Mouse (Mus musculus) liver, adult 2 months (tissue): ENCODE measurements around the gene Fto. TPM values are rescaled to one million over a fixed set of nuclear protein-coding genes. Genes with fewer than 3 reads are reported as not detected.

Source experiments
- DNase-seq: peaks from one replicate; pipeline ENCODE4 v3.0.0-alpha.2; 2011; ENCODE audit warnings: low read depth, low spot score; ENCODE audit errors: extremely low read depth
- H3K27ac ChIP-seq: fragments of 200-500 bp; replicated peaks from 2 replicates; pipeline ENCODE4 v1.5.1; 2012; ENCODE audit warnings: low read depth, mild to moderate bottlenecking, control low read depth, inconsistent platforms, low read length; ENCODE audit not compliant: insufficient read depth
- H3K27me3 ChIP-seq: fragments of 200-500 bp; 2 replicates; pipeline ENCODE4 v1.6.1; 2012; ENCODE audit warnings: mild to moderate bottlenecking, moderate library complexity, low read length, inconsistent platforms; ENCODE audit not compliant: control insufficient read depth, insufficient read depth
- H3K36me3 ChIP-seq: fragments of 200-500 bp; 2 replicates; pipeline ENCODE4 v1.6.1; 2012; ENCODE audit warnings: low read length, inconsistent platforms; ENCODE audit not compliant: control insufficient read depth, insufficient read depth
- H3K4me1 ChIP-seq: fragments of 200-500 bp; 2 replicates; pipeline ENCODE4 v1.6.1; 2011; ENCODE audit warnings: low read length; ENCODE audit not compliant: control insufficient read depth, insufficient read depth
- H3K4me3 ChIP-seq: fragments of 200-500 bp; 2 replicates; pipeline ENCODE4 v1.5.1; 2011; ENCODE audit warnings: low read depth, mild to moderate bottlenecking, control low read depth, low read length, moderate library complexity; ENCODE audit not compliant: insufficient read depth
- H3K79me2 ChIP-seq: fragments of 200-500 bp; 2 replicates; pipeline ENCODE4 v1.6.1; 2012; ENCODE audit warnings: inconsistent platforms, mild to moderate bottlenecking, low read length, moderate library complexity; ENCODE audit not compliant: control insufficient read depth, insufficient read depth
- H3K9ac ChIP-seq: fragments of 200-500 bp; 2 replicates; pipeline ENCODE4 v1.6.1; 2012; ENCODE audit warnings: low read depth, mild to moderate bottlenecking, control low read depth, inconsistent platforms, low read length
- CTCF ChIP-seq: fragments of 200-500 bp; IDR thresholded peaks from 2 replicates; pipeline ENCODE4 v1.5.1; 2011; ENCODE audit warnings: low read depth, low read length, control low read depth
- POLR2A ChIP-seq: fragments of 200-500 bp; IDR thresholded peaks from 2 replicates; pipeline ENCODE4 v1.6.1; 2011; ENCODE audit warnings: low read length, control low read depth; ENCODE audit not compliant: insufficient read depth; ENCODE audit errors: extremely low read depth
- WGBS: fragments of 180-500 bp; shearing (Covaris S2); methylation state at CpG from one replicate; pipeline ENCODE4 v1.1.7; 2018; 5-methylcytosine and 5-hydroxymethylcytosine counted together
- polyA plus RNA-seq: library from polyadenylated mRNA; depleted of rRNA; stranded (reverse); fragments of >200 nt; gene quantifications from 2 replicates; pipeline ENCODE4 v1.2.3, GENCODE M21; 2012
- total RNA-seq: library from RNA; depleted of rRNA; stranded (reverse); fragments of >200 nt; gene quantifications from 2 replicates; pipeline ENCODE4 v1.2.3, GENCODE M21; 2014

Fto gene
- total and polyA plus RNA-seq, 2 experiments: 14.1 to 15.6 TPM

DNA sequence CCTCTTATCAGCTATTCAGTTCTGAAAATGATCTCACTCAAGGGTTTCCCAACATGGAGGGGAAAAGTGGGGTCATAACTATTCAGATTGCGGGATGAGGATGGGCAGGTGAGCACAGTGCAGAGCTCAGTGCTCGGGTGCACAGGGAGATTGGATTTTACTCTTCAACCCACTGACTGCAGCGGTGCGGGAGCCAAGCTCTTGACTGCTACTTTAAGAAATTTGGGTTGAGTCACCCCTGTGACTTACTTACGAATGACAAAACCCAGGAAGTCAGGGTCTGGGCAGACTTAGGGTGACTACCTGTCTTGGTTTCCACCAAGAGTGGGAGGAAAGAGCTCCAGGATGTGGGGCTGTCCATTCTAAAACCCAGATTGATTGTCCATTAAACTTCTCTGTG is 142.3 kb downstream of the Fto start:
- H3K79me2 ChIP-seq: peaks cover 5% of the 10 kb centered on the region; the same call in 1 of the 2 replicates
- 96% methylated on average over 5 of the region's 5 CpGs for WGBS
- no peak overlapping the region for H3K4me3 ChIP-seq
- H3K27ac ChIP-seq: no peak overlapping the region
- no peak for DNase-seq
- no peak overlapping the region for H3K9ac ChIP-seq
- H3K27me3 ChIP-seq: no peaks in the 10 kb centered on the region
- H3K36me3 ChIP-seq: no peaks in the 10 kb centered on the region
- no peaks in the 10 kb centered on the region for H3K4me1 ChIP-seq
- no peak for TF ChIP-seq CTCF
- no peak for TF ChIP-seq POLR2A

DNA sequence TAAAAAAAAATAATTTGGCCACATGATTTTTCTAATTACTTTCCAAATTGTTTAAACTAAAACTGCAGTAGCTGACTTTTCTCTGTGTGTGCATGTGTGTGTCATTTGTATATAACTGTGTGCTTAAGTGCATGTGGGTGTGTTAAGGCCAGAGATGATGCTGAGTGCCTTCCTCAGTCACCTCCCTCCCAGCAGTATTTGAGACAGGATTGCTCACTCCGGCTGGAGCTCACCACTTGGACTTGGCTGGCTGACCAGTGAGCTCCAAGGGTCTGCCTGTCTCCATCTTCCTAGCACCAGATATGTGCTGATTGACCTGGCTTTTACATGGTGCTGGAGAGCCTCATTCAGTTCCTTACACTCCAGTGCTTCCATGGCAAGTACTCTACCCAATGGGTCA is 144.7 kb downstream of the Fto start:
- Histone ChIP-seq H3K27me3 (no peaks in the 10 kb centered on the region), H3K27ac (no peak overlapping the region), H3K4me3 (no peak overlapping the region), H3K9ac (no peak overlapping the region), H3K79me2 (peaks cover 5% of the 10 kb centered on the region; the same call in 1 of the 2 replicates), H3K4me1 (peaks cover 3% of the 10 kb centered on the region; the same call in 1 of the 2 replicates), H3K36me3 (no peaks in the 10 kb centered on the region)
- DNase-seq: no peak
- 97% methylated on average over 1 of the region's 1 CpGs for WGBS
- TF ChIP-seq CTCF: no peak
- TF ChIP-seq POLR2A: no peak

- H3K4me1 ChIP-seq: peaks cover 3% of the 10 kb centered on the region; the same call in 1 of the 2 replicates
- WGBS: 23% methylated on average over 6 of the region's 6 CpGs
These were observed 147.6 kb downstream of the Fto start for GRCm38 (mm10) chr8:91460965-91461364.

DNA sequence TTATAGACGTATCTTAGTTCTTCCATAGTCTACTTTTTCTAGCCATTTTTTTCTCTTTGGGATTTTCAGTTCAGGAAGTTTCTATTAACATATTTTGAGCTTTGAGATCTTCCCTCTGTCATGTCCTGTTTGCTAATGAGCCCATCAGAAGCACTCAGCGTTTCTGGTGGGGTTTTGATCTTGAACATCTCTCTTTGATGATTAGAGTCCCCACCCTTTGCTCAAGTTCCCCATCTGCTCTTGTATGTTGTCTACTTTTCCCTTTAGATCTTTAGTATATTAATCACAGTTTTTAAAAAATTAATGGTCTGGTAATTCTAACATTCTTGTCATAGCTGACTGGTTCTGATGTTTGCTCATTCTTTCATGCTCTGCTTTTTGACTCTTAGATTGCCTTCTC is 150.4 kb downstream of the Fto start:
- Histone ChIP-seq H3K4me1 (peaks cover 3% of the 10 kb centered on the region; the same call in 1 of the 2 replicates), H3K9ac (no peak overlapping the region), H3K4me3 (no peak overlapping the region), H3K27ac (no peak overlapping the region), H3K36me3 (peaks cover 2% of the 10 kb centered on the region; the same call in 1 of the 2 replicates), H3K79me2 (no peaks in the 10 kb centered on the region; the same call in 1 of the 2 replicates), H3K27me3 (no peaks in the 10 kb centered on the region)
- TF ChIP-seq POLR2A (no peak), CTCF (no peak)
- 90% methylated on average over 2 of the region's 2 CpGs for WGBS
- no peak for DNase-seq

More at GRCm38 (mm10) chr8:91460965-91461364, 147.6 kb downstream of the Fto start:
- no peak overlapping the region for H3K27ac ChIP-seq
- H3K4me3 ChIP-seq: no peak overlapping the region
- 0 out of 2 replicates have a peak, but pooled peaks cover 1% of the 10 kb centered on the region for H3K36me3 ChIP-seq
- TF ChIP-seq CTCF: no peak
- TF ChIP-seq POLR2A: no peak
- no peaks in the 10 kb centered on the region; the same call in 1 of the 2 replicates for H3K79me2 ChIP-seq
- H3K27me3 ChIP-seq: no peaks in the 10 kb centered on the region
- H3K9ac ChIP-seq: no peak overlapping the region
- DNase-seq: no peak

GRCm38 (mm10) chr8:91467463-91467862 is 154.1 kb downstream of the Fto start:
- H3K27ac ChIP-seq: no peak overlapping the region
- H3K79me2 ChIP-seq: no peaks in the 10 kb centered on the region; the same call in 1 of the 2 replicates
- no peaks in the 10 kb centered on the region for H3K4me1 ChIP-seq
- H3K4me3 ChIP-seq: no peak overlapping the region
- WGBS: 99% methylated on average over 3 of the region's 3 CpGs
- H3K27me3 ChIP-seq: no peaks in the 10 kb centered on the region
- H3K9ac ChIP-seq: no peak overlapping the region
- no peak for DNase-seq
- H3K36me3 ChIP-seq: peaks cover 5% of the 10 kb centered on the region
- no peak for TF ChIP-seq POLR2A
- no peak for TF ChIP-seq CTCF

- no peak overlapping the region for H3K4me3 ChIP-seq
- no peak overlapping the region for H3K9ac ChIP-seq
- no peaks in the 10 kb centered on the region for H3K4me1 ChIP-seq
- H3K27ac ChIP-seq: no peak overlapping the region
- no peaks in the 10 kb centered on the region for H3K27me3 ChIP-seq
- 80% methylated on average over 8 of the region's 8 CpGs for WGBS
- no peak for TF ChIP-seq POLR2A
- no peak for TF ChIP-seq CTCF
- H3K79me2 ChIP-seq: no peaks in the 10 kb centered on the region; the same call in 1 of the 2 replicates
- no peak for DNase-seq
- H3K36me3 ChIP-seq: peaks cover 5% of the 10 kb centered on the region
These were observed 154.7 kb downstream of the Fto start for GRCm38 (mm10) chr8:91467881-91468534.
